Mouse (Mus musculus) heart, postnatal 14 days (tissue): ENCODE results near the gene Supt20. TPM values are rescaled to one million over a fixed set of nuclear protein-coding genes. Genes with fewer than 3 reads are reported as not detected.

Source experiments
- total RNA-seq, 2 experiments: library from RNA; stranded (reverse); gene quantifications; 2 replicates each; pipeline ENCODE4 v1.2.3; 2021

Gene Supt20
- total RNA-seq, 2 experiments from 2014 or later: 28.3 to 29.9 TPM

Other genes starting within 250 kb of the Supt20 start
- gene Gm21958, start 21.5 kb downstream of the Supt20 start, total RNA-seq: not detected
- gene Exosc8, start 42.6 kb downstream of the Supt20 start, total RNA-seq: 10 to 100 TPM; 17.3 to 22.3 TPM
- gene Alg5, start 42.7 kb downstream of the Supt20 start, total RNA-seq: 10 to 100 TPM; 11.9 to 12.0 TPM
- gene Smad9, start 62.8 kb downstream of the Supt20 start, total RNA-seq: 1 to 10 TPM; 1.2 to 2.2 TPM
- 10 to 100 TPM; 21.8 to 23.4 TPM for gene Rfxap, start 115.0 kb downstream of the Supt20 start, total RNA-seq
- gene Sertm1, start 223.1 kb downstream of the Supt20 start, total RNA-seq: under 1 TPM; 0.12 to 0.19 TPM